ENCODE assay signal across 8 mouse cellular contexts in the genomic region with DNA sequence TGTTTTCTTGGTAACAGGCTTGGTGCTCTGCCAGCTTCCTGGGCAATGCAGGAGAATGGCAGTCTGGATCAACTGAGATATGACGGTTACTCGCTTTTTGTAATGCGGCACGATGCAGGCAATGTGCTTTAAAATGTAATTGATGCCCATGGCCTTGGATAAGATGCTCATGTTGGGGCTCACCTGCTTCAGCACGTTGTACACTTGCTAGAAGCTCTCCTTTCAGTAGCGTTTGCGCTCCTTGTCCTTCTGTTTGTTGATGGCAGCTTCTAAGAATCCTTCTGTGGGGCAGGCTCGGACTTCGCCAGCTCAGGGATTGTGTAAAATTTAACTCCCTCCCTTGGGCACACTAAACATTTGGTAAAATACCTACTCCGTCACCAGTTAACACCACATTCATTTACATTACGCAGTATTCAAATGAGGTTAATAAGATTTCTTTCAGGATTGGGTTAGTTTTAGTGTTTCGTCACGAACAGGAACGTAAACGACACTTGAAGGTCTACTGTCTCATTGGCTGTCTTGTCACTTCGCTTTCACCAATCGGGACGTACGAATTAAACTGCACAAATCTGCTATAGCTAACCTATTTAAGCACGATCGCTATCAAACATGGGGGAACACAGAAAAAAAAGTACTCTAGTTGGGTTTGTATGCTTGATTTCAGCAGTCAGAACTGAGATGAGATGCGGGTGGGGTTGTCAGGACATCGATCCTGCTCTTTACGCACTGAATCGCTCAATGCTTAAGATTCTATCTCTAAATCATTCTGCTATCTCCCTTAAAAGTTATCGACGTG. TPM values are rescaled to one million over a fixed set of nuclear protein-coding genes. Genes with fewer than 3 reads are reported as not detected.
DNase-seq lines count a peak whose midpoint lies in the region; ATAC-seq and TF ChIP-seq lines count a peak whose summit lies in the region.

A gene (minus strand): TSS at position 392 of the 799 bp plus-strand sequence.

- peak within 1 kb of the TSS; percentile 65 for H3K4me3 ChIP-seq in C2C12 (ENCODE audit: insufficient read depth, poor library complexity, severe bottlenecking)
- H3K4me3 ChIP-seq in limb, embryonic 13.5 days, result peak within 1 kb of the TSS; percentile 73
- H3K4me3 ChIP-seq in midbrain, embryonic 15.5 days, result peak within 1 kb of the TSS; percentile 61

- no peaks in the 10 kb centered on the region for H3K36me3 ChIP-seq in C2C12 (ENCODE audit: control insufficient read depth, insufficient read depth)
- no peaks in the 10 kb centered on the region for H3K36me3 ChIP-seq in limb, embryonic 13.5 days
- no peaks in the 10 kb centered on the region for H3K36me3 ChIP-seq in midbrain, embryonic 15.5 days (replicated peaks)

- H3K27me3 ChIP-seq in C2C12 (ENCODE audit: control insufficient read depth, insufficient read depth, insufficient read length), result no peaks in the 10 kb centered on the region
- H3K27me3 ChIP-seq in limb, embryonic 13.5 days, result no peaks in the 10 kb centered on the region
- no peaks in the 10 kb centered on the region for H3K27me3 ChIP-seq in midbrain, embryonic 15.5 days (replicated peaks)

- H3ac ChIP-seq in C2C12 (ENCODE audit: control insufficient read depth, insufficient read length, low read depth), result peak within 1 kb of the TSS; percentile 81

- peak; percentile 99 for DNase-seq in brain, adult 2 months (ENCODE audit: low read depth, low spot score)
- DNase-seq in heart, adult 9 months (ENCODE audit: low spot score in 2 of 2), result peak; percentile 84 to 94
- peak; percentile 88 for DNase-seq in kidney, adult 9 months
- peak; percentile 19 to 52 for DNase-seq in spleen, adult 18-20 months

- H3K9ac ChIP-seq in limb, embryonic 13.5 days, result peak within 1 kb of the TSS; percentile 93
- peak within 1 kb of the TSS; percentile 77 for H3K9ac ChIP-seq in midbrain, embryonic 15.5 days

- TF ChIP-seq CTCF in C2C12 (IDR thresholded peaks at IDR 0.05; ENCODE audit: control insufficient read depth, insufficient read depth, insufficient read length), result no peak

- H3K9me3 ChIP-seq in limb, embryonic 13.5 days, result no peaks in the 10 kb centered on the region
- no peaks in the 10 kb centered on the region for H3K9me3 ChIP-seq in midbrain, embryonic 15.5 days

- H3K4me2 ChIP-seq in limb, embryonic 13.5 days (replicated peaks), result peak within 1 kb of the TSS; percentile 95
- H3K4me2 ChIP-seq in midbrain, embryonic 15.5 days, result peak within 1 kb of the TSS; percentile 93

- no peaks in the 10 kb centered on the region for H3K79me3 ChIP-seq in C2C12 (ENCODE audit: low read depth)

- ATAC-seq in erythroblast, adult 5-6 weeks (replicated peaks; ENCODE audit: low FRiP score, poor library complexity, severe bottlenecking), result peak; percentile 76
- ATAC-seq in limb, embryonic 13.5 days (ENCODE audit: low FRiP score, low read depth), result peak; percentile 87
- ATAC-seq in midbrain, embryonic 15.5 days (replicated peaks), result peak; percentile 91

- peak within 1 kb of the TSS; percentile 99 for H3K27ac ChIP-seq in limb, embryonic 13.5 days
- H3K27ac ChIP-seq in midbrain, embryonic 15.5 days, result peak within 1 kb of the TSS; percentile 96

- H3K79me2 ChIP-seq in C2C12 (ENCODE audit: control insufficient read depth, insufficient read depth), result peaks cover 4% of the 10 kb centered on the region

- H3K4me1 ChIP-seq in limb, embryonic 13.5 days, result peaks cover 11% of the 10 kb centered on the region
- H3K4me1 ChIP-seq in midbrain, embryonic 15.5 days, result peaks cover 22% of the 10 kb centered on the region

- WGBS in limb, embryonic 13.5 days, result under 1% methylated on average over 27 of the region's 27 CpGs
- under 1% methylated on average over 27 of the region's 27 CpGs for WGBS in midbrain, embryonic 15.5 days

TF ChIP-seq in C2C12, 6 proteins besides CTCF, POLR2A, EP300 and RAD21:
- TF ChIP-seq MYOD1 (IDR thresholded peaks at IDR 0.05; ENCODE audit: control insufficient read depth, insufficient read length, low read depth) (no peak), CEBPB (IDR thresholded peaks at IDR 0.05; ENCODE audit: low read depth) (no peak), MAX (IDR thresholded peaks at IDR 0.05) (no peak), MYOG (IDR thresholded peaks at IDR 0.05; ENCODE audit: control insufficient read depth, extremely low read depth, insufficient read length) (no peak), USF1 (IDR thresholded peaks at IDR 0.05; ENCODE audit: low read depth) (no peak), FOSL1 (IDR thresholded peaks at IDR 0.05; ENCODE audit: insufficient read depth, low read length, poor library complexity, severe bottlenecking) (no peak)

RNA-seq across cellular contexts. Expression of the gene that starts here (rescaled TPM):
- polyA plus RNA-seq in C2C12 (2012; fragmentation: generic; extraction: Trizol), result 0.98 TPM
- total RNA-seq in erythroblast, adult 5-6 weeks (2015; ENCODE audit: low replicate concordance), result 6.7 and 17.6 TPM in 2 replicates
- 69.9 and 74.3 TPM in 2 replicates for total RNA-seq in erythroblast, adult 5-6 weeks (2017; ENCODE audit: low replicate concordance)
- polyA plus RNA-seq in limb, embryonic 13.5 days (2015; fragmentation: Nextera tagmentation; extraction: Ambion mirVana), result 2.0 and 2.5 TPM in 2 replicates
- 1.7 and 1.8 TPM in 2 replicates for polyA plus RNA-seq in midbrain, embryonic 15.5 days (2015; fragmentation: Nextera tagmentation; extraction: Ambion mirVana)

Comparison
In these comparisons a context has a peak if more than half of its experiments do, and no peak if none do; other contexts are left out.
1. Peak in every context shown above with its lines: DNase-seq, ATAC-seq, H3K4me3 ChIP-seq and H3K27ac ChIP-seq.
2. DNase-seq: peak in every context shown above with its lines; median percentile 99 in brain, adult 2 months; 89 in heart, adult 9 months; 88 in kidney, adult 9 months; 36 in spleen, adult 18-20 months.